Mouse (Mus musculus): ENCODE results near the gene Sde2. TPM values are rescaled to one million over a fixed set of nuclear protein-coding genes. Genes with fewer than 3 reads are reported as not detected.

The Sde2 gene
- total and polyA plus RNA-seq, 2 experiments from 2014 or later, result 12.8 to 24.2 TPM

DNA sequence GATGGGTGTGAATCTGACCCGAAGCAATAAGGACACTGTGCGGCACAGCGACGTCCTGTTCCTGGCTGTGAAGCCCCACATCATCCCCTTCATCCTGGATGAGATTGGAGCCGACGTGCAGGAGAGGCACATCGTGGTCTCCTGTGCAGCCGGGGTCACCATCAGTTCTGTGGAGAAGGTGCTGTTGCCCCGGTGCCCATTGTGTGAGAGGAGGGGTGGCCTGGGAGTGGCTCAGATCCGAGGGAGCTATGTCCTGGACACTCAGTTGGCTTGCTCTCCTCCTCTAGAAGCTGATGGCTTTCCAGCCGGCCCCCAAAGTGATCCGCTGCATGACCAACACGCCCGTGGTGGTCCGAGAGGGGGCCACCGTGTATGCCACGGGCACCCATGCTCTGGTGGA is 54.9 kb downstream of the Sde2 start:
- Histone ChIP-seq H3K9me3 (ENCODE audit: low read length) (no peaks in the 10 kb centered on the region), H3K4me3 (ENCODE audit: low read depth, low read length) (no peak overlapping the region), H3K27ac (ENCODE audit: low read depth, low read length) (no peak overlapping the region), H3K36me3 (ENCODE audit: insufficient read depth, low read length) (peaks cover 15% of the 10 kb centered on the region), H3K4me1 (ENCODE audit: insufficient read depth, low read length) (peaks cover 5% of the 10 kb centered on the region), H3K27me3 (ENCODE audit: insufficient read depth, low read length) (no peaks in the 10 kb centered on the region), H3K4me2 (ENCODE audit: low read depth, low read length, poor library complexity, severe bottlenecking) (no peak overlapping the region), H3K9ac (replicated peaks; ENCODE audit: low read length, poor library complexity, severe bottlenecking) (0 out of 2 replicates have a peak overlapping the region, but pooled peaks have one; percentile 80)
- DNase-seq (ENCODE audit: low spot score) (no peak), ATAC-seq (ENCODE audit: low FRiP score) (no peak)
- 95% methylated on average over 17 of the region's 17 CpGs for WGBS
- TF ChIP-seq CTCF (IDR thresholded peaks at IDR 0.05), result no peak

DNA sequence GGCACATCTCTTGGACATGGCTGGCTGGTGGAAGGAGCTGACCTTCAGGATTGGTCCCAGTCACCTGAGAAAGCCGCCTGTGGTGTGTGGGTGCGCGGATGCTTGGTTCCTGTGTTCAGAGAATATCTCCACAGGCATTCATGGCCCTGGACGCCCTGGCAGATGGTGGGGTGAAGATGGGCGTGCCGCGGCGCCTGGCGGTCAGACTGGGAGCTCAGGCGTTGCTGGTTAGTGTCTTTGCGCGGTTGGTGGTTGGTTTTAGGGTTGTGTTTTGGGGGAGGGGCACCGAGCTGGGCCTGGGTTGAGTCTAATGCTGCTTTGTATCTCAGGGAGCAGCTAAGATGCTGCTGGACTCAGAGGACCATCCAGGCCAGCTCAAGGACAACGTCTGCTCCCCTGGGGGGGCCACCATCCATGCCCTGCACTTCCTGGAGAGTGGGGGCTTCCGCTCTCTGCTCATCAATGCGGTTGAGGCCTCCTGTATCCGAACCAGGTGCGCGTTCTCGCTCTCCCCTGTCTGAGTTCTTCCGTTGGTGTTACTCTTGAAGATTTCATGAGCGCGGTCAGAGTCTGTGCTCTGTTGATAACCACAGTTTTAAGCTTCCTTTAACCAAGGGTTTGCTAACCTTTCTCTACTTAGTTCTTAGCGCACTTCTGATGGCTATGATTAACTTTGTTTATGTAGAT is 55.7 kb downstream of the Sde2 start:
- DNase-seq (ENCODE audit: low spot score) (no peak), ATAC-seq (ENCODE audit: low FRiP score) (no peak)
- WGBS, result 95% methylated on average over 24 of the region's 24 CpGs
- Histone ChIP-seq H3K9me3 (ENCODE audit: low read length) (no peaks in the 10 kb centered on the region), H3K36me3 (ENCODE audit: insufficient read depth, low read length) (peaks cover 15% of the 10 kb centered on the region), H3K27ac (ENCODE audit: low read depth, low read length) (no peak overlapping the region), H3K4me3 (ENCODE audit: low read depth, low read length) (no peak overlapping the region), H3K27me3 (ENCODE audit: insufficient read depth, low read length) (no peaks in the 10 kb centered on the region), H3K4me1 (ENCODE audit: insufficient read depth, low read length) (peaks cover 5% of the 10 kb centered on the region), H3K9ac (replicated peaks; ENCODE audit: low read length, poor library complexity, severe bottlenecking) (no peak overlapping the region), H3K4me2 (ENCODE audit: low read depth, low read length, poor library complexity, severe bottlenecking) (no peak overlapping the region)
- no peak for TF ChIP-seq CTCF (IDR thresholded peaks at IDR 0.05)

DNA sequence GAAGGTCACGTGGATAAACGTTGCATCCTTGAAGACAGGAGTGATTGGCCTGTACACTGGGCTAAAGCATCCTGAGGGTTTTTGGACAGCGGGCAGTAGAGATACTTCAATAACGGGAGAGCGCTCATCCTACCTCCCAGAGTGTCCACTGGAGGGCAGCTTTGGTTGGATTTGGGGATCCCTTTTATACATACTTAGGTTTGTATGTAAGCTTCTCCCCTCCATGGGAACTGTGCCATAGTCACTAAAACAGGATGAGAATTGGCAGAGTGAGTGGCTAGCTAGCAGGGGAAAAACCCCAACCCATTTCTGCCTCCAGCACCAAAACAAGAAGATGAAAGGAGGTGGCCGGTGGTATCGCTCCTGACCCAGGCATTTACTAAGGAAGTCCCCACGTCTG is 60.2 kb downstream of the Sde2 start:
- Histone ChIP-seq H3K36me3 (ENCODE audit: insufficient read depth, low read length) (peaks cover 11% of the 10 kb centered on the region), H3K27me3 (ENCODE audit: insufficient read depth, low read length) (no peaks in the 10 kb centered on the region), H3K4me2 (ENCODE audit: low read depth, low read length, poor library complexity, severe bottlenecking) (no peak overlapping the region), H3K4me1 (ENCODE audit: insufficient read depth, low read length) (no peaks in the 10 kb centered on the region), H3K27ac (ENCODE audit: low read depth, low read length) (no peak overlapping the region), H3K9ac (replicated peaks; ENCODE audit: low read length, poor library complexity, severe bottlenecking) (no peak overlapping the region), H3K9me3 (ENCODE audit: low read length) (no peaks in the 10 kb centered on the region), H3K4me3 (ENCODE audit: low read depth, low read length) (no peak overlapping the region)
- DNase-seq (ENCODE audit: low spot score), result peak; percentile 54
- TF ChIP-seq CTCF (IDR thresholded peaks at IDR 0.05), result peak; percentile 56
- 46% methylated on average over 8 of the region's 8 CpGs for WGBS
- ATAC-seq (ENCODE audit: low FRiP score), result no peak

DNA sequence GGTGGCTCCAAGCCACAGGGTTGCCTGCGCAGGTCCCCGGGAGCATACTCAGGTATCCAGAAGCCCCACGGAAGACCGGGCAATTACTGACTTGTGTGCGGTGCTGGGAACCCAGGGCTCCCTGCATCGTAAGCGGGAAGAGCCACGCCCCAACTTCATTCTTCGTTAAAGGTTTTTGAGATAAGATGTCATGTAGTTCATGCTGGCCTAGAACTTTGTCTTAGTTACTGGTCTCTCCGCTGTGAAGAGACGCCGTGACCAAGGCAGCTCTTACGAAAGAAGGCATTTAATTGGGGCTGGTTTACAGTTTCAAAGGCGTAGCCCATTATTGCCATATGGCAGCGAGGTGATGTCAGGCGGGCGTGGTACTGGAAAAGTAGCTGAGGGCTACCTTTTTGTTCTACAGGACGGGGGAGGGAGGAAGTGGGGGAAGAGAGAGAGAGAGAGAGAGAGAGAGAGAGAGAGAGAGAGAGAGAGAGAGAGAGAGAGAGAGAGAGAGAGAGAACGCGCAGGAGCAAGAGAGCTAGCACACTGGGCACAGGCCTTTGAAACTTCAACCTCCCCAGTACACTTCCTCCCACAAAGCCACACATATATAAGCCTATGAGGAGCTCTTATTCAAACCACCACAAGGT is 60.8 kb downstream of the Sde2 start:
- no peaks in the 10 kb centered on the region for H3K9me3 ChIP-seq (ENCODE audit: low read length)
- ATAC-seq (ENCODE audit: low FRiP score) (no peak), DNase-seq (ENCODE audit: low spot score) (no peak)
- H3K4me2 ChIP-seq (ENCODE audit: low read depth, low read length, poor library complexity, severe bottlenecking), result no peak overlapping the region
- no peaks in the 10 kb centered on the region for H3K4me1 ChIP-seq (ENCODE audit: insufficient read depth, low read length)
- H3K4me3 ChIP-seq (ENCODE audit: low read depth, low read length), result no peak overlapping the region
- WGBS, result 63% methylated on average over 20 of the region's 20 CpGs
- peaks cover 7% of the 10 kb centered on the region for H3K36me3 ChIP-seq (ENCODE audit: insufficient read depth, low read length)
- TF ChIP-seq CTCF (IDR thresholded peaks at IDR 0.05), result no peak
- H3K27ac ChIP-seq (ENCODE audit: low read depth, low read length), result no peak overlapping the region
- no peaks in the 10 kb centered on the region for H3K27me3 ChIP-seq (ENCODE audit: insufficient read depth, low read length)
- H3K9ac ChIP-seq (replicated peaks; ENCODE audit: low read length, poor library complexity, severe bottlenecking), result no peak overlapping the region

DNA sequence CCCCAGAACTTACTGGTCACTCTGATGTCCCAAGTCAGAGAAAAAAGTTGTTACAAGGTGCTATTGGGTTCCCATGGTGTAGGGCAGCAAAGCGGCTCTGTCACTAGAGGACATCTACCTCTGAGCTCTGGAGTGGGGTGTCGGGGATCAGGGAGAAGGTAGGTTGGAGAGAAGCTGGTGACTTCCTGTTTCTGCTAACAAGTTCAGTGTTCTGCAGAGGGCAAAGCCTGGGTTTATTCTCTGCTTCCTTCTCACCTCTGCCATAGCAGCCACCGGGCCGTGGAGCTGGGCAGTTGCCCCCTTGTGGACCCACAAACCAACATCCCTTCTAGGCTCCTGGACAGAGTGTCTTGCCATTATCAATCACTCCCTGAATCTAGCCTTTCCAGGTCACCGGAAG is 61.9 kb downstream of the Sde2 start:
- WGBS, result 89% methylated on average over 5 of the region's 5 CpGs
- Histone ChIP-seq H3K4me2 (ENCODE audit: low read depth, low read length, poor library complexity, severe bottlenecking) (no peak overlapping the region), H3K27me3 (ENCODE audit: insufficient read depth, low read length) (no peaks in the 10 kb centered on the region), H3K27ac (ENCODE audit: low read depth, low read length) (no peak overlapping the region), H3K4me3 (ENCODE audit: low read depth, low read length) (no peak overlapping the region), H3K9ac (replicated peaks; ENCODE audit: low read length, poor library complexity, severe bottlenecking) (no peak overlapping the region), H3K9me3 (ENCODE audit: low read length) (no peaks in the 10 kb centered on the region), H3K36me3 (ENCODE audit: insufficient read depth, low read length) (no peaks in the 10 kb centered on the region; the same call in 1 of the 2 replicates), H3K4me1 (ENCODE audit: insufficient read depth, low read length) (no peaks in the 10 kb centered on the region)
- DNase-seq (ENCODE audit: low spot score) (no peak), ATAC-seq (ENCODE audit: low FRiP score) (no peak)
- no peak for TF ChIP-seq CTCF (IDR thresholded peaks at IDR 0.05)

DNA sequence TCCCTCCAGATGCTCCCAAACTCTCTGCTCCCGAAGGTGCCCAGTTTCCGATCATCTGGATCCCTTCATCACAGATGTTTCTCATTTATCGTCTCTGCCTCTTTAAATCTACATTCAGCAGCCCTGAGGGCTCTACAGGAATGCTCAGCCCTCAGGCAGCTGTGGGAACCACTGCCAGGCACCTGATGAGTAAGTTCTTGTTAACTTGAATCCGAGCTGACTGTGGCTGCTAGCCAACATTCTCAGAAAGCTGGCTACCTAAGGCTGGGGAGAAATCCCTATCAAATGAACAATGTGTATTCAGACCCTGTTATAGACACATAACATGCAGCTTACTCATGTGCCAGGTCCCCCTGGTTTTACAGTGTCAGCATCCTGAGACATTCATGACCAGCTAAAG is 62.9 kb downstream of the Sde2 start:
- H3K4me2 ChIP-seq (ENCODE audit: low read depth, low read length, poor library complexity, severe bottlenecking), result no peak overlapping the region
- no peak overlapping the region for H3K27ac ChIP-seq (ENCODE audit: low read depth, low read length)
- ATAC-seq (ENCODE audit: low FRiP score) (no peak), DNase-seq (ENCODE audit: low spot score) (no peak)
- no peak for TF ChIP-seq CTCF (IDR thresholded peaks at IDR 0.05)
- no peaks in the 10 kb centered on the region for H3K27me3 ChIP-seq (ENCODE audit: insufficient read depth, low read length)
- no peaks in the 10 kb centered on the region for H3K36me3 ChIP-seq (ENCODE audit: insufficient read depth, low read length)
- H3K9ac ChIP-seq (replicated peaks; ENCODE audit: low read length, poor library complexity, severe bottlenecking), result no peak overlapping the region
- 56% methylated on average over 4 of the region's 4 CpGs for WGBS
- no peak overlapping the region for H3K4me3 ChIP-seq (ENCODE audit: low read depth, low read length)
- H3K9me3 ChIP-seq (ENCODE audit: low read length), result no peaks in the 10 kb centered on the region
- no peaks in the 10 kb centered on the region for H3K4me1 ChIP-seq (ENCODE audit: insufficient read depth, low read length)

Measured in midbrain, postnatal 0 days (tissue).